Mouse (Mus musculus): ENCODE results near the gene Itih5. TPM values are rescaled to one million over a fixed set of nuclear protein-coding genes. Genes with fewer than 3 reads are reported as not detected.

Gene Itih5
- polyA plus RNA-seq, 1 experiment, result 96.2 TPM

- no peak for DNase-seq (ENCODE audit: low spot score)
Observed at GRCm38 (mm10) chr2:10260109-10260508, 106.7 kb downstream of the Itih5 start.

DNA sequence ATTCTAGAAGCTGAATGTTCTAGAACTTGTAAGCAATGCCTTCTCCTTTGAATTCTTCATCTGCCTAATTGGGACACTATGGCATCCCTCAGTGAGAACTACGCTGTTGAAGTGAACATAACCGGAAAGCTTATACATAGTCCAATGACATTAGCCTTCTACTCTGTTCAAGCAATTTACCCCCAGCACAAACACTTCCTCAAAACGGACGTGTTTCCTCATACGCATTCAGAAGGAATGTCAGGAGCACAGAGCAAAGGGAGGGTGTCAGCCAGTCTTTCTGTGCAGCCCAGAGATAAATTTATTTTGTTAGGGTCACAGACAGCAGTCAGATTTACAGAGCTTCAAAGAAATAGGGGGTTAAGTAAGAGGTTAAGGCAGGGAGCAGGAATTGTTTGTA, 108.0 kb downstream of the Itih5 start:
- no peak for DNase-seq (ENCODE audit: low spot score)

GRCm38 (mm10) chr2:10262722-10263121, 109.4 kb downstream of the Itih5 start:
- DNase-seq (ENCODE audit: low spot score), result no peak

GRCm38 (mm10) chr2:10263909-10264489, 110.6 kb downstream of the Itih5 start:
- DNase-seq (ENCODE audit: low spot score), result no peak

GRCm38 (mm10) chr2:10265881-10266280, 112.5 kb downstream of the Itih5 start:
- no peak for DNase-seq (ENCODE audit: low spot score)

DNA sequence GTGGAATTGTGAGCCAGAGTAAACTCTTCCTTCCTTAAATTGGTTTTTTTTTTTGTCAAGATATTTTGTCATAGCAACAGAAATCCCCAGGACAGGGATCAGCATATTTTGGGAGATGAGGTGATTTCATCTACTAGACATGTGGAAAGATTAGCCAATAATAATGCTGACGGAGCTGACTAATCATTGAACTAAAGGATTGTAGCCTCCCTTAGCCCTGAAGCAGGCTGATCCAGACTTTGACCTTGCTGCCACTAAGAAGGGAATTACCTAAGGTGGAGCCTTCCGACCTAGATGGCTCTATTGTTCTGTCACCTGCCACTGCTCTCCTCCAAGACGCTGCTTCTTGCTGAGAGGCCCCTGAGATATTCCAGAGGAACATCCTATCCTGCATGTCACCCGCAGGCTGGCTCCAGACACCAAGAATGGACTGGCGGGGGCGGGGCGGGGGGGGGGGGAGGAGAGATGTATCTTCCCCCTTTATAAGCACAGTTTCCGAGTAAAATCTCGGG, 119.3 kb downstream of the Itih5 start:
- no peak for DNase-seq (ENCODE audit: low spot score)

- no peak for DNase-seq (ENCODE audit: low spot score)
Observed at GRCm38 (mm10) chr2:10273541-10274050, 120.2 kb downstream of the Itih5 start.

GRCm38 (mm10) chr2:10276194-10276593, 122.8 kb downstream of the Itih5 start:
- DNase-seq (ENCODE audit: low spot score), result no peak

- DNase-seq (ENCODE audit: low spot score), result no peak
Observed at GRCm38 (mm10) chr2:10283686-10284085, 130.3 kb downstream of the Itih5 start.

DNA sequence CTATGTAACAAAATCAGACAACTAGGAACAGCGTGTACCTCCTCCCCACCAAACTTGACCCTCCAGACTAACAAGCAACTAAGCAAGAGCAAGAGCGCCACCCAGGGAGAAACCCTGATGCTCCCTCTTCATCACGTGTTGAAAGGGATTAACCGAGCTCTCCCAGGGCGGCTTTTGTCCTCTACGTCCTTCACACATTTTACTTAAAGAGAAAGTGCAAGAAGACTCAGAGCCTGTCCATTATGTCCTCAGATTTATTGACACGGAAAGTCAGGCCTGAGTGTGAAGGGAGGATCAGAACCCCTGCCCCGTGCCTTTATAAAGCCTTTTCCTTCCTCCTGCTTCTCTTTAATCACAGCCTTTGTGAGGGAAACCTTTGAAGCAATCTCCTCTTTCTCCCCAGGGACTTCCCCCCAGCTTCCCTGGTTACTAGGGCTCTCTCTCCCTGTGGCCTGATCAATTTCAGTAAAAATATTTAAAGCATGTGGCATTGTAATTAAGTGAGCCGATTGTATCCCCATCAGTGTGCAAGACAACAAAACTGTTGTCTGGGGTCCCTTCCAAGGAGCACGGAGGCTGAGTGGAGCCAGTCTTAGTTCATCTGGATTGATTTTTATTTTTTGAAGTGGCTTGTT, 131.4 kb downstream of the Itih5 start:
- DNase-seq (ENCODE audit: low spot score), result no peak

- DNase-seq (ENCODE audit: low spot score), result no peak
Observed at GRCm38 (mm10) chr2:10285975-10286374, 132.6 kb downstream of the Itih5 start.

DNA sequence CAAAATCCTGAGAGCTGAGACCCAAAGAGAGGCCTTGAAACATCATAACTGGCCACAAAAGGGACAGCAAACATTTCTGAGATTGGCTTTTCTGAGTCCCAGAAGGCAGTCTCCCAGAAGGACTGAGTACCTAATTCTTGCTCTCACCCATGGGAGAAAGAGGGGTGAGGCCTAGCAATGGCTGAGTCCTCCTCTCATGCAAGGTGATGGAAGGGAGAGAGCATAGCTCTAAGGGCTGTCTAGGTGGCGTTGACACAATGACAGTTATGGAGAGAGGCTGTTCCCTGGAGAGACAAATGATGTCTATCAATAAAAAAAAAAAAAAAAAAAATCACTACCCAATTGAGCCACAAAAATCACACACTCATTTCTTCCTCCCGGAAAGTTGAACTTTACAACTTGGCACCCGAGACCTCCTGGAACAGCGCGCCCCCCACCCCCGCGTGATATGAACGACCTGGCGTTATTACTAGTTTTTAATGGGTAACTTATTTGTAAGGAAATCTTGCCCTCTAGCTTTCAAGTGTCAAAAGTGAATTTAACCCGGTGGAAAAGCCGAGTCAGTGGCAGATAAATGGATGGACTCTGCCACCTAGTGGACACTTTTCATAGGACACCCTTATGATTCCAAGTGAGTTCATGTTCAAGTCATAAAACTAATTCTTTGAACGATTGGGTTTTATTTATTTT, 134.9 kb downstream of the Itih5 start:
- DNase-seq (ENCODE audit: low spot score), result no peak

DNA sequence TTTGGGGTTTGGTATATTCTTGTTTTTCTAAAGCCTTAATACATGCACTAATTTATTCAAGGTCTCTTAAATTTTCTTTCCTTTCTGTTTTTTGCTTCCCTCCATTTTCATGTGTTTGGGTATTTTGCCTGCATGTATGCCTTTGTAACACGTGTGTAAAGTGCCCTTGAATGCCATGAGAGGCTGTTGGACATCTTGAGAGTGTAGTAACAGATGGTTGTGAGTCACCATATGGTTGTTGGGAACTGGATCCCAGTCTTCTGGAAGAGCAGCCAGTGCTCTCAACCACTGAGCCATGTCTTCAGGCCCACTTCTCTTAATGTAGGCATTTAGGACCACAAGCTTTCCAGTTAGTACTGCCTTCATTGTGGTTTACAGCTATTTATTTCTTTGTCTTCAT, 135.5 kb downstream of the Itih5 start:
- DNase-seq (ENCODE audit: low spot score), result no peak

DNA sequence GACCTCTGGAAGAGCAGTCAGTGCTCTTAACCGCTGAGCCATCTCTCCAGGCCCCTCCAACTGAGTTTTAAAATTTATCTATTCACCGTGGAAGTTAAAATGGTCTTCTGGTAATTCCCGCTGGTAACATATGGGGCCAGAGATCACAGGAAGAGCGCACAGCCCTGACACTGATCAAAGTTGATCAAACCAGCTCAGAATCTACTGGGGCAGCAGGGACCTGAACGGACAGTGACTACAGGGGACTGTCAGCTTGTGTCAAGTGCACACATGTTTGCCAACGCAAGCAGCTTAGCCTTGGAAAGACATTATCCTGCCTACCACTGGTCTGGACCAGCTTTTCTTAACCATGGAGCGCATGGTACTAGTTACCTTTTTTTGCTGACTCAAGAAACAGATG, 136.7 kb downstream of the Itih5 start:
- no peak for DNase-seq (ENCODE audit: low spot score)

GRCm38 (mm10) chr2:10293556-10294206, 140.3 kb downstream of the Itih5 start:
- no peak for DNase-seq (ENCODE audit: low spot score)

DNA sequence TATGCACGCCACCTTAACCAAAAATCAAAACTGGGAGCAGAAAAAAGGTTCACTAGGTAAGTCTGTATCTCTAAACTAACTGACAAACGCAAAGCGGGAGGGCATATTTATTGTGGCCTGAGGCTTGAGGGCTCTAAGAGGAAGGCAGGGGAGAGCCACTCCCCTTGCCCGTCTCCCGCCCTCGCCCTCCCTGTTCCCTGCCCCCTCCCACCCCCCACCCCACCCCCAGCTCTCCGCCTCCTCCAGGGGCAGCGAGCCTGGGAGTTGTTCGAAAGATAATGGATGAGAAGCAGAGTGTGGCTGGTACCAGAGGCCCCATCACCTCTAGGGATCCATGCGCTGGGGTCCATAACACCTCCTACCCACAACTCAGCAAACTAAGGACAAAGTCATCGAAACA, 142.5 kb downstream of the Itih5 start:
- no peak for DNase-seq (ENCODE audit: low spot score)

DNA sequence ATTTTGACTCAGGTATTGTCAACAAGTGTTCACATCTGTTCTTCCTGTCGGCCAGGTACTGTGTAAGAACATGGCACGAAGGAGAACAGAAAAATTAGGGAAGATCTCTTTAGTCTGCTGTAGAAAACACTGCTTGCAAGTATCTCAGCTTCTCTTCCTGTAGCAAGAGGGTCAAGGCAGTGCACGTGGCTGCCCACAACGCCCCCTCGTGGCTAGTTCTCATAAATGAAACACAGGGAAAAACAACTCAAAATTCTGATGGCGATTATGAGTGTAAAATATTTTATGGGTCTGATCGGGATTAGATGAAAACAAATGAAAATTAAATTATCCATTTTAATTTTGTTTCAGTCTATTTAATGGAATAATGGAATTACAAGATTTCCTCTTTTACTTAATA, 146.9 kb downstream of the Itih5 start:
- DNase-seq (ENCODE audit: low spot score), result no peak

DNA sequence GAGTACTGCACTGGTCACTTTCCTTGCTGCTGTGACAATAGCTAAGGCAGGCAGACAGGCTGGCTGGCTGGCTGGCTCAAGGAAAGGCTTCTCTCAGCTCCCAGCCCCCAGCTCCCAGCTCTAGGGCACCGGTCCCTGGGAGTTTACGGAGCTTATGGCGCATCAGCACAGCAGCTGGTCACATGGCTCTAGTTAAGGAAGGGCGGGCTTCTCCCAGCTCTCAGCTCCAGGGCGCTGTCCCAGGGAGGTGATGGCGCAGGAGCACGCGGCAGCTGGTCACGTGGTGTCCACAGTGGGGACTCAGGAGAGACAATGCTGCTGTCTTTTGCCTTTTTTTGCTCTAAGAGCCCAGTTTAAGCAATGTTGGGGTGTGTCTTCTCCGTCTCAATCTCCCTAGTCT, 147.4 kb downstream of the Itih5 start:
- no peak for DNase-seq (ENCODE audit: low spot score)

DNA sequence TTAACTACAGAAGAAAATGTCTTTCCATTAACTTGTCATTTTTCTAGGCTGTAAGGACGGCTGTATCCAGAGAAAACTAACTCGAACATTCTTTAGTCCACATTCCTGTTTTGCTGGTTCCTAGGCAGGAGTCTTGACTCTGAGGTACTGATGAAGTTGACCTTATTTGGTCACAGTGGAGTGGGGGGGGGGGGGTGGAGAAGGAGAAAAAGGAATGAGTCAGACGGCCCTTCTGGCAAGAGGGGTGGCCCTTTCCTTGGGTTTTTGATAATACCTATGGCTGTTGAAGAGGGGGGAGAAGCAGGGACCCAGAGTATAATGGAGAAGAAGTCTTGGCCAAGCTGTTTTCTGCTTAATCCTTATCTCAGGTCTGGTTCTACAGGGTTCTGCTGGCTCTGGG, 148.0 kb downstream of the Itih5 start:
- no peak for DNase-seq (ENCODE audit: low spot score)

- no peak for DNase-seq (ENCODE audit: low spot score)
Observed at GRCm38 (mm10) chr2:10301997-10302396, 148.6 kb downstream of the Itih5 start.

DNA sequence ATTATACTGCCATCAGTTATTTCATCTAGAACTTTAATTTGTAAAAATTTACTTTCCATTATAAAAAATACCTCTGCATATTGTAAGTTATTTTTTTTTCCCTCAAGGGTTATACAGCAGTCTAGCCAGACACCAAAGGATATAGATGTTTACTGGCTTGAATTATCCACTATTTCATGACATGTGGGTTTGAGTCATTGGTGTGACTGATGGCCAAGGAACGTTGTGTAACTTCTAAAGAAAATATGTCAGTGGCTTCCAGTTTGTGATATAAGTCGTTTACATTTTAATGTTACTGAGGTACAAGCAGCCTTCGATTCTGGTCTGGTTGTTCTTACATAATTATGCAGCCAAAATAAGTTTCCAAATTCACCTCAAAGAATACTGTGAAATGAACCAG, 151.5 kb downstream of the Itih5 start:
- no peak for DNase-seq (ENCODE audit: low spot score)

Data from urinary bladder, adult 2 months (tissue).